Mouse (Mus musculus): Measurements from ENCODE around the gene Rnf123. TPM values are rescaled to one million over a fixed set of nuclear protein-coding genes. Genes with fewer than 3 reads are reported as not detected.

The Rnf123 gene
- total RNA-seq, 2 experiments from 2014 or later, result 153 to 172 TPM

- no peak for DNase-seq
Observed at GRCm38 (mm10) chr9:108062142-108062541, 21.0 kb downstream of the Rnf123 start.

GRCm38 (mm10) chr9:108058291-108058690 lies 24.9 kb downstream of the Rnf123 start:
- DNase-seq, result peak; percentile 9

GRCm38 (mm10) chr9:108057262-108057562 lies 25.9 kb downstream of the Rnf123 start:
- peak; percentile 51 for DNase-seq

GRCm38 (mm10) chr9:108056361-108057261 lies 26.5 kb downstream of the Rnf123 start:
- DNase-seq, result no peak

DNA sequence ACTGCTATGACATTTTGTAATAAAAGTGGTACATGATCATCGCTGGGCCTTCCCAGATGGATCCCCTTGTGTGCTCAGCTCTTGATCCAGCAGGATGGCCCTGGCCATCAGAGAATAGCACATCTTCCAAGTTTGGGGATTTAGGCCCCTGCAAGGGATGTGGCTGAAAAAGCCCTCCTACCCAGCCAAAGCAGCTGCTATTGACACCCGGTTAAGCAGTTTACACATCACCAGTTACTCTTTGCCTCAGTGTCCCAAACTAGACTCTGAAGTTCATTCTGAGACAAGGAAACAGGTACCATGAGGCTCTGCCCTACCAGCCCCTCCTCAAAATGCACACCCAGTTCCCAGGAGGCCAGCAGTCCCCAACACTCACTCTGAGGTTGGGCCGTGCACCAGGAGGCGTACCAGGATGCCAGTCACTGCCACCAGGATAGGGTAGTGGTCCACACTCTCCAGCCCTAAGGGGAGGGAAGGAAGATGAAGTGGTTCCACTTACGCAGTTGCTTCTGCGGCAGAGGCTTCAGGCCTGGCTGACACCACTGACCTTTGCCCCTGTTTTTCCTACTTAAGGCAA lies 27.4 kb downstream of the Rnf123 start:
- no peak for DNase-seq

GRCm38 (mm10) chr9:108055061-108055460 lies 28.1 kb downstream of the Rnf123 start:
- DNase-seq, result no peak

DNA sequence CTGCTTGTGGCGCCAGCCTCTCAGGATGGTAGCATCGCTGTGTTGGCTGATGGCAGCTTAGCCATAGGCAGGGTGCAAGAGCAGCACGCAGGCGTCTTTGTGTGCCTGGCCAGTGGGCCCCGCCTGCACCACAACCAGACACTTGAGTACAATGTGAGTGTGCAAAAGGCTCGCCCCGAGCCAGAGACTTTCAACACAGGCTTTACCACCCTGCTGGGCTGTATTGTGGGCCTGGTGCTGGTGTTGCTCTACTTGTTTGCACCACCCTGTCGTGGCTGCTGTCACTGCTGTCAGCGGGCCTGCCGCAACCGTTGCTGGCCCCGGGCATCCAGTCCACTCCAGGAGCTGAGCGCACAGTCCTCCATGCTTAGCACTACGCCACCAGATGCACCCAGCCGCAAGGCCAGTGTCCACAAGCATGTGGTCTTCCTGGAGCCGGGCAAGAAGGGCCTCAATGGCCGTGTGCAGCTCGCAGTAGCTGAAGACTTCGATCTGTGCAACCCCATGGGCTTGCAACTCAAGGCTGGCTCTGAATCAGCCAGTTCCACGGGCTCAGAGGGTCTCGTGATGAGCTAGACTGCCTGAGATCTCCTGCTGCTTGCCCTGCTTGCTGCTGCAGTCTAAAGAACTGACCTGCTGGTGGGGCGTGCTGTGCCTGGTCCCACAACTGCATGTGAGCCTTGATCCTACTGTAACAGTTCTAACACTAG lies 28.7 kb downstream of the Rnf123 start:
- peak; percentile 15 for DNase-seq

GRCm38 (mm10) chr9:108053665-108054225 lies 29.4 kb downstream of the Rnf123 start:
- DNase-seq, result peak; percentile 24

GRCm38 (mm10) chr9:108052885-108053664 lies 30.1 kb downstream of the Rnf123 start, which contains the start of gene Amigo3:
Gene Amigo3 (plus strand): TSS chr9:108053159.
- DNase-seq, result peak; percentile 97

GRCm38 (mm10) chr9:108052411-108052810 lies 30.7 kb downstream of the Rnf123 start:
- no peak for DNase-seq

GRCm38 (mm10) chr9:108051931-108052220 lies 31.3 kb downstream of the Rnf123 start:
- DNase-seq, result no peak

DNA sequence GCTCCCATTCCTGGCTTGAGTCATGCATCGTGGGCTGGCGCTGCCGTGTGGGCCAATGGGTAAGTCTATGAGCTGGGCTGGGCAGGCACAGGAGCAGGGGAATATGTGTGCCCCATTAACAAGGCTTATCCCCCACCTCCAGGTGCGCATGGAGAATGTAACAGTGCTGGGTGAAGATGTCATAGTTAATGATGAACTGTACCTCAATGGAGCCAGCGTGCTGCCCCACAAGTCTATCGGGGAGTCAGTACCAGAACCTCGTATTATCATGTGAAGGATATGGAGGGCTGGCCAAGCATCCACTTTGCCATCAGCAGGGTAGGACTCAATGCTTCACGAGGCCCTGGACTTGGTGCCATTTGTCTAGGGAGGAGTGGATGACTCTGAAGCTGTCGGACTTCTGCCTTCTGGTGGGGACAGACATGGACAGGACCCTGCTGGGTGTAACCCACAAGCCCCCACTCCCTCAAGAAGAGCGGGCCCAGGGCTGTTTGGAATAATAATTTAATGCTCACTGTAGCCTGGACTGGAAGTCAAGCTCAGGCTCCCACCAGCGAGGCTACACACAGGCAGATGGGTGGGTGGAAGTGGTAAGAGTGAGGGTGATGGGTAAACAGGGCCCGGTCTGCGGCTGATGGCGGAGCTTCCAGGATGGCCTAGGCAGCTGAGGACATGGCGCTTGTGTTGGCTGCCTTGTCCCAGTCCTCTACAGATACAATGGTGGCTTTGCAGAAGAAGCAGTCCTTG lies 31.8 kb downstream of the Rnf123 start:
- DNase-seq, result peak; percentile 9

- DNase-seq, result no peak
Observed at GRCm38 (mm10) chr9:108049561-108050251, 33.4 kb downstream of the Rnf123 start.

GRCm38 (mm10) chr9:108049016-108049455 lies 34.1 kb downstream of the Rnf123 start, which contains the start of gene Gmppb:
Gene Gmppb (plus strand): TSS chr9:108049242.
- DNase-seq, result peak; percentile 92

GRCm38 (mm10) chr9:108048566-108048955 lies 34.6 kb downstream of the Rnf123 start:
- no peak for DNase-seq

GRCm38 (mm10) chr9:108047601-108048565 lies 35.3 kb downstream of the Rnf123 start:
- peak; percentile 11 for DNase-seq

DNA sequence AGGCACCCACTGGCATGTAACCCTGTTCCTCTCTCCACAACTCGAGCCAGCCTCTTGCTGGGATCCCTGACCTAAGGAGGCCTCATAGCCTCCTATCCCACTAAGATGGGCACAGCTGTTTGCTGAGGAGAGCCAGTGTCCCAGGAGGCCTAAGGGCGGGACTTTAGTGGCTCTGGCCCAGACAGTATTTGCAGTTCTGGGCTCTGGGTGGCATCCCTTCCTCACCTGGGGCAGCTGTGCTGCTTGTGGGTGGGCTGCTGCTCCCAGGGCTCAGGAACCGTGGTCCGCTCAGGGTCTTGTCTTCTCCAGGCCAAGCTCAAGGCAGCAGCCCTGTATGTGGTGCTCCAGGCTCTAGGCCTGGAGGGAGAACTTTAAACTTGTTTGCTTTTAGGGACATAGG lies 36.6 kb downstream of the Rnf123 start:
- peak; percentile 6 for DNase-seq

GRCm38 (mm10) chr9:108044751-108045492 lies 38.2 kb downstream of the Rnf123 start:
- peak; percentile 7 for DNase-seq
